Mouse (Mus musculus) E14TG2a.4 (cell line): ENCODE measurements at regions not wholly inside any gene's neighbourhood (a gene's known extent, or its start where the extent isn't known, plus 50 kb on each side); places are given as distances from the start of the nearest gene placed in this dataset.

Experiments
- H3K27me3 ChIP-seq: 2 replicates; pipeline ENCODE4 v1.6.1; 2014; ENCODE audit warnings: low read length, control low read depth; ENCODE audit not compliant: insufficient read depth
- H3K36me3 ChIP-seq: 2 replicates; pipeline ENCODE4 v1.6.1; 2014; ENCODE audit warnings: low read length, control low read depth; ENCODE audit not compliant: insufficient read depth
- H3K4me1 ChIP-seq: replicated peaks from 2 replicates; pipeline ENCODE4 v1.6.1; 2014; ENCODE audit warnings: low read depth, low read length, control low read depth
- H3K4me3 ChIP-seq: replicated peaks from 2 replicates; pipeline ENCODE4 v1.5.1; 2014; ENCODE audit warnings: mild to moderate bottlenecking, low read length
- H3K9me3 ChIP-seq: 2 replicates; pipeline ENCODE4 v1.6.1; 2014; ENCODE audit warnings: low read length, control low read depth
- CTCF ChIP-seq: conservative IDR thresholded peaks from 2 replicates; pipeline ENCODE4 v1.5.1; 2014; ENCODE audit warnings: low read length
- NANOG ChIP-seq: IDR thresholded peaks from 2 replicates; pipeline ENCODE4 v1.6.1; 2014; ENCODE audit warnings: borderline replicate concordance, low read length, mixed read lengths
- POU5F1 ChIP-seq: IDR thresholded peaks from 2 replicates; pipeline ENCODE4 v1.6.1; 2014; ENCODE audit warnings: low read length, borderline replicate concordance

DNA sequence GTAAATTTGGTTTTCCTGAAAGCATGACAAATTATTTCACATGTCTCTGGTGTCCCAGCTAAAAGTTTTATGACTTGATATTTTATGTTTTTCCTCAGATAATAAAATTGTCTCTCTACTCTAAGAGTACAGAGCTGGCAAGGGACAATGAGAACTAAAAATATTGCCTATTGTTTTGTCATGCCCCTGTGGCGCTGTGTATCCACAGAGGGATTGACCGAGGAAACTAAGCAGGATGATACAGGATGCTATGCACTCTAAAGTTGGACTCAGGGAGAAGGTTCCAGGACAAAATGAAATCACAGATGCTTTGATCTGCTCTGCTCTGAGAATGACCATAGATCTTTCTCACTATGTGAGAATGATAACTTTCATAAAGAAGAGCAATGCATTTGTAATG lies 1203.3 kb upstream of the Flrt2 start:
- no peaks in the 10 kb centered on the region for H3K9me3 ChIP-seq
- TF ChIP-seq CTCF (no peak), POU5F1 (no peak), NANOG (no peak)
- H3K36me3 ChIP-seq: no peaks in the 10 kb centered on the region
- no peaks in the 10 kb centered on the region for H3K27me3 ChIP-seq
- H3K4me1 ChIP-seq: no peaks in the 10 kb centered on the region
- no peak overlapping the region for H3K4me3 ChIP-seq

DNA sequence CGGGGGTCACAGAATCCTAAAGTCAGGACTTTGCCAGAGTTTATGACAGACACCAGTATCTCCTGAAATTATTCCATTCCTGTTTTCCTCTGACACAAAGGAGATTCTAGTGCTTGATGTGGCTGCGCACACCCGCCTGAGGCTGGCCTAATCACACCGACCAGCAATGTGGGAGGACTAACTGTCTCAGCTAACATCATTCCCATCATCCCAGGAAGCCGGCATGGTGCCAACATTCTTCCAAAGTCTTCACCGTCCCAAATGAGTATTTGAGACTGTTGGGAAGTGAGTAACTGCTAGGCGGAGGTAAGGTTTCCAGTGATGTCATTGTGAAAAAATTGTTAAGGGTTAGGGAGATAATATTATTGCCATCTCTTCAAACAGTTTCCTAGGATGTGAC lies 1183.9 kb upstream of the Flrt2 start:
- TF ChIP-seq POU5F1 (no peak), NANOG (no peak), CTCF (no peak)
- H3K4me3 ChIP-seq: no peak overlapping the region
- H3K9me3 ChIP-seq: no peaks in the 10 kb centered on the region
- H3K4me1 ChIP-seq: no peaks in the 10 kb centered on the region
- H3K36me3 ChIP-seq: no peaks in the 10 kb centered on the region
- no peaks in the 10 kb centered on the region for H3K27me3 ChIP-seq

DNA sequence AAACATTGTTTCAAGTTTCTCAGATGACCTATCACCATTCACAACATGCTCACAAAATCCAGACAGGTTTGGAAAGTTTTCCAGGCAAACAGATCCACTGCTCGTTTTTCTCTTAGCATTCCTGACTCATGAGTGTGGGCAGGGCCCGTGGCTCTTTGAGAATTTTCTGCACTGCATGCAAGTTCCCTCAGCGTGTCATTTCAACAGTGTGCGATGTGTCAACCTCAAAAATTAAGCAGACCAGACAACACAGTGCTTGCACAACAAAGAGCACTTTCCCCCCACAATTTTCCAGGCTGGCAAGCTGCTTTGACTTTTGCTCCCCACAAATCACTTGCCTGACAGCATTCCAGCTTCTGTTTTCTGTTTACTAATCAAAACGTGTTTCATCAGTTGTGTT lies 1182.2 kb upstream of the Flrt2 start:
- Histone ChIP-seq H3K4me3 (no peak overlapping the region), H3K36me3 (no peaks in the 10 kb centered on the region)

DNA sequence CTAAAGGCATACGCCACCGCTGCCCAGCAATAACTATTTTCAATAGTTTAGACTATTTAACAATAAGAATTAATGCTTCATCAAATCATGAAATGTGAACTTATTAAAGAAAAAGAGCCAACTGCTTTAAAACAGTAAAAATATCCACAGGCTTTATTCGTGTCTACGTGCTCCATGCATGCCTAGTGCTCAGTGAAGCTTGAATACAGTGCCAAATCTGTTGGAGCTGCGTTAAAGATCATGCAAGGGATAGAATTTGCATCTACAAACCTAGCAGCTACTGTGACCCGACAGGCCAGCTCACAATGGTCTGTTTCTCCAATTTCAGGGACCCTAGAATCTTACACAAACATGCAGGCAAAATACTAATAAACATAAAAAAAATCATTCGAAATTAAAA lies 1147.3 kb upstream of the Flrt2 start:
- H3K36me3 ChIP-seq: no peaks in the 10 kb centered on the region
- TF ChIP-seq NANOG (no peak), CTCF (no peak), POU5F1 (no peak)
- no peak overlapping the region for H3K4me3 ChIP-seq
- H3K27me3 ChIP-seq: no peaks in the 10 kb centered on the region
- H3K9me3 ChIP-seq: no peaks in the 10 kb centered on the region
- H3K4me1 ChIP-seq: no peaks in the 10 kb centered on the region

More for the DNA sequence above, 1182.2 kb upstream of the Flrt2 start:
- Histone ChIP-seq H3K27me3 (no peaks in the 10 kb centered on the region), H3K4me1 (no peaks in the 10 kb centered on the region), H3K9me3 (no peaks in the 10 kb centered on the region)
- TF ChIP-seq CTCF: no peak
- TF ChIP-seq POU5F1: no peak
- TF ChIP-seq NANOG: no peak

DNA sequence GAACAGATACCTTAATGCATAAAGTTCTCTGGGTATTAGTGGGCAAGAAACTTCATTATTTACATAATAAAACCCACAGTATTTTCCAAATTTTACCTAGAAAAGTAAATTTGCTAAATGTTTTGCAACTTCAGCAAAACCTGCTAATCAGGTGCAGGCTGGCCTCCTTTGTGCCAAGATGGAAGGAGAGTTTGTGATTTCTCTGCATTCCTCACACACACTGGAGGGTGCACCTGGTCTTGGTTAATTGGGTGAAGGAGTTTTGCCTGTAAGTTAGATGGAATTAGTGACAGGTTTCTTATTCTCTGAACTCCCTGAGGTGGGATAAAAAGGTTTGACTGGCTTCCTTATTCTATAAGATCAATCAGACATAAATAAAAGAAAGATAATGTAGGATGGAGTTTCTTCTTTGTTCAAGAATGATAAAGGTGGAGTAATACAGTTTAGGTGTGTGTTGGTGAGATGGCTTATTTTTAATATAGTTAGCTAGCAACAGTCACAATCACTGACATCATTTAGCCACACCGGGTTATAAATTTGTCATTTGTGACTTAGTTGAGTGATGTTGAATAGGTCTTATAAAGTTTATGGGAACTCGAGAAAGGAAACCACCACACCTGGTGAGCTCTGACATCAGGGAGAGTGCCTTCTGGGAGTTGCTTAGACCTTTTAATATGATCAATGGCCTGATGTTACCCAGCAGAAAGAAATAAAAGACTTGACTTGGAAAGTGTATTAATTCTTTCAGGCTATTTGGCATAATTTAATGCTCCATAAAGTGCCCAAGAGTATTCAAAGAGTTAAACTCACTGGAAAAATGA lies 1131.4 kb upstream of the Flrt2 start:
- Histone ChIP-seq H3K27me3 (no peaks in the 10 kb centered on the region), H3K9me3 (no peaks in the 10 kb centered on the region), H3K4me3 (no peak overlapping the region), H3K4me1 (no peaks in the 10 kb centered on the region), H3K36me3 (no peaks in the 10 kb centered on the region)
- TF ChIP-seq NANOG (no peak), POU5F1 (no peak), CTCF (no peak)

DNA sequence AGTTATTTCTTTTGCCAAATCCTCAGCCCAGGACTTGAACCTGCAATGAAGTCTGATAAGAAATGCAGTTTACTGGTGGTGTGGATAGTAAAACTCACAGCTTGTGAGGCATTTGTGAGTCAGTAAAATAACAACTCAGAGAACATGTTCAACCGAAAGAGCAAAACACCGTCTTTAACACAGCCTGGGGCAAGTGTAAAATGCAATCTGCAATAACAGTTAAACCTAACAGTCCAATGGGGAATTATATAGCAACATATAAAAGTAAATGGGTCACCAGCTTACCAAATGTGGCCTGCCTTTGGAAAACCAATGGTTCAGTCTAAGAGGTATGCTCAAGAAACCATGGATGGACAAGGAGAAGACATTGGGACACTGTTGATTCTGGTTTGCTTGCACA lies 1117.0 kb upstream of the Flrt2 start:
- Histone ChIP-seq H3K9me3 (no peaks in the 10 kb centered on the region), H3K27me3 (no peaks in the 10 kb centered on the region), H3K36me3 (no peaks in the 10 kb centered on the region), H3K4me3 (no peak overlapping the region), H3K4me1 (no peaks in the 10 kb centered on the region)
- TF ChIP-seq NANOG (no peak), CTCF (no peak), POU5F1 (no peak)

DNA sequence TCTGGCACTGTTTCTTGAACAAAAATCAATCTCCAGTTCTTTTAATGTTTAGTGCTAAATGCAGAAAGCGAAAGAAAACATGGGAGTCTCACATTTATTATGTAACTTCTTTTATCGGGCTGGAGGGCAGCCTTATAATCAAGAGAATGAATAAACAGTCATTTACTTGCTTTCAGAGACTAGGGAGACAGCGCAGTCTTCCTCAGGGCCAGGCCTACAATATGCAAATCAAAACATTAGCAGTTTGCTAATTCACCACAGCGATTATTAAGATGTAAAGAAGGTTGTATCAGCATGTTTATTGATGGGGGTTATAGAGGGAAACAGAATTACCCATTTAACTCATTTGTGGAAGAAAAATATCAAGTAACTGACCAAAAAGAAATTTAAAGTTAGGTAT lies 1111.7 kb upstream of the Flrt2 start:
- H3K36me3 ChIP-seq: no peaks in the 10 kb centered on the region
- H3K4me3 ChIP-seq: no peak overlapping the region
- no peak for TF ChIP-seq POU5F1
- TF ChIP-seq CTCF: no peak
- no peak for TF ChIP-seq NANOG
- no peaks in the 10 kb centered on the region for H3K9me3 ChIP-seq
- no peaks in the 10 kb centered on the region for H3K27me3 ChIP-seq
- H3K4me1 ChIP-seq: no peaks in the 10 kb centered on the region

DNA sequence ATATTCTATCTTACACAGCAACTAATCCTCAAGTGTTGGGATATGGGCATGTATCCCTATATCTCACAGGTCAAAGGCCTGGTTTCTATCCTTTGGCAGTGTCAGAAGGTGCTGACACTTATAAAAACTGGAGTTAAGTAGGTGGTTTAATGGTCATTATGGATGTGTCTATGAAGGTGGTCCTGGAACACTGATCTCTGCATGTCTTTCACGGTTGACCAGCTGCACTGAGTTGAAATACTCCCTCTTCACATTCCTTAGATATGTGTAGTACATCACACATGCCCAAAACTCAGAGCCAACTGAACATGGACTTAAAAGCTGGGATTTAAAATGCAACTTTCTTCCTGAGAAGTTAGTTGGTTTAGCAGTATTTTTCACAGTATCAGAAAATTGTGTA lies 1107.7 kb upstream of the Flrt2 start:
- Histone ChIP-seq H3K9me3 (no peaks in the 10 kb centered on the region), H3K27me3 (no peaks in the 10 kb centered on the region), H3K36me3 (no peaks in the 10 kb centered on the region), H3K4me1 (no peaks in the 10 kb centered on the region), H3K4me3 (no peak overlapping the region)
- no peak for TF ChIP-seq NANOG
- TF ChIP-seq CTCF: no peak
- no peak for TF ChIP-seq POU5F1

DNA sequence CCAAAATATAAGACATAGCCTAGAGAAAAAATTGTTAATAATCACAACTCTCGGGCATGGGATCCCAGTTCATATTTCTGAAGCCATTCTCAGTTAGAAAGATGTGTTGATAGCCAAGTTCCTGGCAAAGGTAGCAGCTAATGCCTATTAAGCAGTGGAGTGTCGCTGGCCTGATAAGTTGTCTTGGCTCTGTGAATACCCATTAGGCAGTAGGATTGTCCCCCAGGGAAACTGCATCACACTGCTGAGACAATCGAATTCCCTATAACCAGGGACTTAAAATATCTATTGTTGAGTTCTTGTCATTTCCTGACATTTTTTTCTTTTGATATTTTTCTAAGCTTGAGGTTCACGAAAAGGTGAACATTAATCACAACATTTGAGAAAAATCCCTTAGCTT lies 1105.0 kb upstream of the Flrt2 start:
- TF ChIP-seq POU5F1 (no peak), CTCF (no peak), NANOG (no peak)
- Histone ChIP-seq H3K27me3 (no peaks in the 10 kb centered on the region), H3K4me3 (no peak overlapping the region), H3K9me3 (no peaks in the 10 kb centered on the region), H3K36me3 (no peaks in the 10 kb centered on the region), H3K4me1 (no peaks in the 10 kb centered on the region)
